Mouse (Mus musculus) lung, adult 18-20 months (tissue): ENCODE results near the gene Dnaja4.
"Not testable (repeated sequence)": the region's sequence is repeated elsewhere in the genome, so short reads cannot be mapped to it uniquely, and the experiment has no call there.

Source experiments
- DNase-seq, 2 experiments: peaks; one replicate each; pipeline ENCODE4 v3.0.0; 2022; ENCODE audit warnings: mixed read lengths in 2 of 2

Gene Dnaja4

DNA sequence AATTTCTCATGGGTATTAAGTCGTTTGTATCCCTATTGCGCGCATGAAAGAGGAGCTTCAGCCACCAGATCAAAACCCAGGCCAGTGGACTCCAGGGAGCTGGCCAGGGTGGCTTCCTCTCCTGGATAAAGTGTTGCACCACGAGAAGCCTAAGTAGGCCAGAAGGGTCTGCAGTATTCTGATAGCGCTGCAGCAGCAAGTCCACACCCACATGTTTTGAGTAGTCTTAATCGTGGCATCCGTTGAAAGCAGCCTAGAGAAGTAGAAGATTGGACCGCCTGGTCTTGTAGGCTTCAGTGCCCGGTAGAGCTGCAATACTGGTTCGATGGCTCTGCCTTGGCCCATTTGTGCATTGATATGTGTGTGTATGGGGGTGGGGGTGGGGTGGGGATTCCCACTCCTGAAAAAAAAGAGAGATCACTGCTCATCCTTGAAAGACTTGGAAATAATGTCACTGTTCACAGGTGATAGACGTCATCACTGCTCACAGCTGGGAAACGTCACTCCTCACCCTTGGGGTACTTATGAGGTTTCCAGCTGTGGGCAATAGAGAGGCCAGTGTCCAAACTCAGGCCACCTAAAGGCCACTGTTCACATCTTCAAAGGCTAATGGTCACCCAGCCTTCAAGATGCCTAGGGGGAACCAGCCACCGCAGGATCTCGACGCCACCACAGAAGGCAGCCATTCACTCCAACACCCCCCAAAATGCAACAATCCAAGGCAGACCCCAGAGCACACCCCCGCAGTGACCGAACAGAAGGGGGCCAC is at the start of gene Dnaja4:
TSS of gene Dnaja4 (plus strand) at position 556 of the 769 bp plus-strand sequence.
- no peak for DNase-seq

DNA sequence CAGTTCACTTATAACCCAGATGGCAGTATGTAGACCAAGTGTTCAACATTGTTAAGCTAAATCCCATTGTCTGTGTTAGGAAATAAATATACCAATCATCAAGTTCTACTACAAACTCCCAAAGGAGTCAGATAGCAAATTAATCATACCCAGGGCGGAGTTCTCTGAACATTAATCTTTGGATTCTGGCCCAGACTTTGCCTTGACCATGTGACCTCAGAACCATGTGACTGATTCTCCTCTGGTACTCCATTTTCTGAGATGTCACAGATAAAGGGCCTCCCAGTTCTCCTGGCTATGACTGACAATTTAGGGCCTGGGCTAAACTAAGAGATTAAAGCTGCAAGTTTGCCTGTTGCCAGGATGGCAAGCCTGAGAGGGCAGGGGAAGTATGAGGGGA is 49.3 kb upstream of the Dnaja4 start:
- no peak for DNase-seq

DNA sequence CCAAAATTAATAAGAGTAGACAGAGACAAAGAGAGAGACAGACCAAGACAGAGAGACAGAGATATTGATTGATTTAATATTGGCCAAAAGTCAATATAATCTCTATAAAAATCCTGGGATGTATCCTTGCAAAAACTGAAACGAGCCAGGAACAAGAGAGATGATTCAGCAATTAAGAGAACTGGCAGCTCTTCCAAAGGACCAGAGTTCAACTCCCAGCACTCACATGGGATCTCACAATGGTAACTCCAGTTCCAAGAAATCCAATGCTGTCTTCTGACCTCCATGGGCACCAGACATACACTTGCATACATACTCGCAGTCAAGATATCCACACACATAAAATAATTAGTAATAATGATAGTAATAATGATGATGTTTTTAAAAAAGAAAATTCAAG is 45.9 kb upstream of the Dnaja4 start:
- no peak for DNase-seq

DNA sequence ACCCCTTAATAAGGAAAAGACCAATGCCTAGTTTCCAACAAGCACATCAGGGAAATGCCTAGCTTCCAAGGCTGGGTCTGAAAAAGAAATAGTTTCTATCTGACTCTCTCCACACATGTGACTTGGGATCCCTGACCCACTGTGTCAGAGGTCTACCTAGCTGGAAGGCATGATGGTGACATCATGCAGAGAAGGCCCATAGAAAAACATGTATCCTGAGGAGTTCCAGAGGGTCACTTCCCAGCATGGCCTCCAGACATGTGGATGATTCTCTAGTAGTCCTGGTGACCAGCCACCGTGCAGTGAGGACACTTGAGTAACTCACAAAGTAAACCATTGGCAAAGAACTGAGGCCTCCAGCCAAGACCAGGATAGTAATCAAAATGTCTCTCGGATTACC is 42.8 kb upstream of the Dnaja4 start:
- DNase-seq: no peak

DNA sequence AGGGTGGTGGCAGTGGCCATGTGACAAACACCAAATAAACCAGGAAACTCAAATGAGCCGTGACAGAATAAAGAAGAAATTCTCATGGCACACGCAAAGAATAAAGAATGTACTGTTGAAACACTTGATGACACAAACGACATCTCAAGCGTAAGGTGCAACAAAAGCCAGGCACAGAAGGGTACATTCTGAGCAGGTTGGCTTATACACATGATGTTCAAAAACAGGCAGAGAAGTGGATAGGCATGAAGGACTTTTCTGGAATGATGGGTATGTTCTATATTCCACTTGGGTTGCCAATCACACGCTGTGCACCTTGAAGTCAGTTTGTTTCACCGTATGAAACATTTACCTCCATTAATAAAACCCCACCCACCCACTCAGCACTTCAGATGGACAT is 42.3 kb upstream of the Dnaja4 start:
- DNase-seq: peak in 1 of 2 experiments; percentile 34

DNA sequence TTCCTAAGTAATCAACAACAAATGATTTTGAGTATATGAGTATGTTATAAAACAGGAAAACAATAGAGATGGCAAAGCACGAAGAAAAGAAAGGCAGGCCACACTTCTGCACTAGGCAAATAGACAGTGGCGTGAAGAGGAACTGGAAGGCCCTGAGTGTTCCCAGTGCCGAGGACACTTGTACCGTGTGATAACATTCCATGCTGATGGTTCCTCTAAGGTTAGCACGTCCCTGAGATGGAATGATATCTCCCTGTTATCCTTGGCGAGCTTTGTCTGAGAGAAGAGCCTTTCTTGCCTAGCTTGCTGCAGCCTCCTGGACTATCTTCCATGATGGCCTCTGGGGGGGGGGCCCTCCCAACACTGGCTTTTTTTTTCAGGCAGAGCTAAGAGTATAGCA is 39.9 kb upstream of the Dnaja4 start:
- no peak for DNase-seq

DNA sequence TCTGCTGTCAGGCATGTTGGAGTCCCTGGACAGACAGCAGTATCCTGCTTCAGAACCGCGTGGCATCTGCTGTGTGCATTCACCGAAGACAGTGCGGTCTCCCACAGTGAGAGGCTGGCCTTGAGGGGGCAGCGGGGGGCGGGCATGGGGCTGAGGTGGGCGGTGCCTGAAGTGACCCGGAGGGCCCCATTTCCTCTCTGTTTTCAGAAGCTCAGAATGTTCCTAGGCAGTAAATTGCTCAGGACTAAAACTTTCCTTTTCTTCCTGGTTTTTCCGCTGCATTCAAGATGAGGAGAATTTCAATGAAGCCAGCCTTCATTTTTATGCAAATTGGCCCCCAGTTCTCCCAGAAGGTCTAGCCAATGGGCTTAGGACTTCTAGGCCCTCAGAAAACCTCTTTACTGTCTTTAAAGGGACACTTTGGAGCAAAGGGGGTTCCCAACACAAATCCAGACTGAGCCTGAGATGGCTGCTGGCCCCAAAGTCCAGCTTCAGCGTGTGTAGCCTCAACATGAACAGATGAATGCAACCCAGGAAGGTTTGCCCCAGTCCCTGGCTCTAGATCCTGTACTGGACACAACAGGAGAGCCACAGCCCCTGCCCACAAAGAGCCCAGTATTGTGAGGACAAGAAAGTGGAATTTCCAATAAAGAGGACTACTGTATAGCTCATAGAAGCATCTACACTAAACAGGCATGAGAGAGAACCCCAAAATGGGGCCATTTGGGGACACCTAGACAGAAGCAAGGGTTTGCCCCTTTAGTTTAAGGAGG is 36.9 kb upstream of the Dnaja4 start, which contains the start of gene Acsbg1:
TSS of gene Acsbg1 (minus strand) at position 266 of the 773 bp plus-strand sequence.
- no peak for DNase-seq

DNA sequence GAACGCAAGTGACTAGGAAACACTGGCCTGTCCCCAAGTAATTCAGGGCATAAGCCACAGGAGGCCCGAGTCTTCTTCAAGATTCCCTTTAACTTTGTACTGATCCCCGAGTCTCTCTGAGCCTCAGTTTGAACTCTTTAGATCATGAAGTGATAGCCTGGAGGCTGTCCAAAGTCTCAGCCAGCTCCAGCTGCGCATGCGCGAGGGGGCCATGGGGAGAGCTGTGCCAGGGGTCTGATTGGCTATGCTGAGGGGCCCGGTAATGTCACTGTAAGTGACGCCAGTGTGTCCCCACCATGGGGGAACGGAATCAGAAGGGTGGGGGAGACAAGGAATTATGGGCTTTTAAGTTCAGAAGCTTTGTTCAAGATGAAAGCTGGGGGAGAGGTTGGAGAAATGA is 34.3 kb upstream of the Dnaja4 start:
- no peak for DNase-seq

DNA sequence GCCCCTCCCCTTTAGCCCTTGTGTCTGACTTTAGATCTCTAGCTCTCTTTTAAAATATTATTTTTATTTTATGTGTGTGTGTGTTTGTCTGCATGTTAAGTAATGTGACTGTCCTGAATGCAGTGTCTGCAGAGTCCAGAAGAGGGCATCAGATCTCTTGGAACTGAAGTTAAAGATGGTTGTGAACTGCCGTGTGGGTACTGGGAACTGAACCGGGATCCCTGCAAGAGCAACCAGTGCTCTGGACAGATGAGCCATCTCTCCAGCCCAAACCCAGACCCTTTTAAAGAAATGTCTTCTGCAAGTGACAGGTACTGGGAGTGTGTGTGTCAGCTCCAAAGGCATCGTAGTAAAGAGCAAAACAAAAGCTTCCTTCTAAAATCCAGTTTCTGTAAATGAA is 32.6 kb upstream of the Dnaja4 start:
- no peak for DNase-seq

DNA sequence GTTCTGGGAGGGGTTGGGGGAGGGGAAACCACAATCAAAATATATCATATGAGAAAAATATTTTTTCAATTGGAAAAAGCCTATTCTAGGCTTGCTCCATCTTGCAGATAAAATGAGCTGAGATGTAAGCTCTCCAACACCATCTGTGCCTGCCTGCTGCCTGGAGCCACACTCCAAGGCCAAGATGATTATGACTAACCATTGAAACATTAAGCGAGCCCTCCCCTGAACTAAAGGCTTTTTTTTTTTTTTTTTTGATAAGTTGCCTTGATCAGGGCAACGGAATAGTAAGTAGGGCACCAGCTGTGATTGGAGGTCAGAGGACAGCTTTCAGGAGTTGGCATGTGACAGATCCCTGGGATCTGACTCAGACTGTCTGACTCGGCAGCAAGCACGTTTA is 30.2 kb upstream of the Dnaja4 start:
- no peak for DNase-seq

DNA sequence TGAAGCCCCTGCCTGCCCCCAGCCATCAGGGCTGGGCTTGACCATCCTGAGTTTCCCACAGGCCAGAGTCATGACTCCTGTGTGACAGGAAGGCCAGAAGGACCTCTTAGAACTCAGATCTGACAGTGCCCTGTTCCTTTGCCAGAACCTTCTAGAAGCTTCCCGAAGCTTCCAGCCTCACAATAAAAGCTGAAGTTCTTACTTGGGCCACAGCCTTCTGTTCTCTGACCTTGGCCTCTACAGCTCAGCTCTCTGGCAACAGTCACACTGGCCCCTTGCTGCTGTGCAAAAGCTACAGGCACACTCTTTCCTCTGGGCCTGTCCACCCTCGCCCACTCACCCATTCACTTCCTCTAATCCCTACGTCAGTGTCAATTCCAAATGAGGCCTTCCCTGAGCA is 26.7 kb upstream of the Dnaja4 start:
- DNase-seq: no peak

DNA sequence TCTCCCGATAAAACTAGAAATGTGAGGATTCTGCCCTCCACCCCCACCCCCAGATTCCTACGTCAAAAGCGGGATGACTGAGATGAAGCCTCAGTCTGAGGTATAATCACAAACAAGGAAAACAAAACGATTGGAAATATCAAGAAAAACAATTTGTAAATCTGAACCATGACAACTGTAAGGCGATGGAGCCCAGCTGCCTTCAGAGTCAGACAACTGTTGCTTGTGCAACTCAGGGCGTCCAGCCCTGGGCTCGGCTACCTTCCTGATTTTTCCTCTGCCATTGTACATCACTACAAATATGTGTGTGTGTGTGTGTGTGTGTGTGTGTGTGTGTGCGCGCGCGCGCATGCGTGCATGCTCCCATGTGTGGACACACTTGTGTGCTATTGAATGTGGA is 24.8 kb upstream of the Dnaja4 start:
- peak; percentile 17 to 40 for DNase-seq

DNA sequence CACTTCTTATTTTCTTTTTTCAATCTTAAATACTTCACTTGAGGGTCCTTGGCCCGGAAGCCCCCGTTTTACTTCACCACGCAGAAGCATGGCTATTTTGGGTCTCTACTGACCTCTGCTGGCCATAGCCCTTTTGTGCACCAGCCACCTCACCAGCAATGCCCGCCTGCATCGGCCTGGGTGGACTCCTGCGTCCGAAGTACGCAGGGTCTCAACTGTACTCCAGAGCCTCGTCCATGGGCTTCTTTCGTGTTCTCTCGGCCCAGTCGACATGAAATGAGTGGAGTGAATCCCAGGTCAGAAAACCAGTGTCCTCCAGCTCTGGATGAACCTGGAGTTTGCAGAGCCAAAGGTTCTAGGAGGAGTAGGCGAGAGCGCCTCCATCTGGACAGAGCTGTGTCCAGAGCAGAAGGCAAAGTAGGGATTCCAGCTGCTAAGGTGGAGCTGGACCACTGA is 22.1 kb upstream of the Dnaja4 start:
- peak; percentile 61 to 67 for DNase-seq

DNA sequence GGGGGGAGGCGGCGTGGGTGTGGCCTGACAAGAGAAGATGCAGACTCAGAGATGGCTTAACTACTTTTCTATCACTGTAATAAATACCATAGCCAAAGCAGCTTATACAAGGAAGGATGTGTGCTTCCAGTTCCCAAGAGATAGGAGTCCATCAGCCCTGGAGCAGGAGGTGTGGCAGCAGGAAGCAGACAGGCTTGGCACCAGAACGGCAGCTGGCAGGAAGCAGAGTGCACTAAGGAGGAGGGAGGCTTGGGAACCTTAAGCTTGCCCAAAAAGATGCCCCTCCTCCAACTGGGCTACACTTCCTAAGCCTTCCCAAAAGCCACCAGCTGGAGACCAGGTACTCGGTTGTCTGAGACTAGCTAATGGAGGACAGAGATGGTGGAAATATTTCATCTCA is 15.8 kb upstream of the Dnaja4 start:
- no peak for DNase-seq

DNA sequence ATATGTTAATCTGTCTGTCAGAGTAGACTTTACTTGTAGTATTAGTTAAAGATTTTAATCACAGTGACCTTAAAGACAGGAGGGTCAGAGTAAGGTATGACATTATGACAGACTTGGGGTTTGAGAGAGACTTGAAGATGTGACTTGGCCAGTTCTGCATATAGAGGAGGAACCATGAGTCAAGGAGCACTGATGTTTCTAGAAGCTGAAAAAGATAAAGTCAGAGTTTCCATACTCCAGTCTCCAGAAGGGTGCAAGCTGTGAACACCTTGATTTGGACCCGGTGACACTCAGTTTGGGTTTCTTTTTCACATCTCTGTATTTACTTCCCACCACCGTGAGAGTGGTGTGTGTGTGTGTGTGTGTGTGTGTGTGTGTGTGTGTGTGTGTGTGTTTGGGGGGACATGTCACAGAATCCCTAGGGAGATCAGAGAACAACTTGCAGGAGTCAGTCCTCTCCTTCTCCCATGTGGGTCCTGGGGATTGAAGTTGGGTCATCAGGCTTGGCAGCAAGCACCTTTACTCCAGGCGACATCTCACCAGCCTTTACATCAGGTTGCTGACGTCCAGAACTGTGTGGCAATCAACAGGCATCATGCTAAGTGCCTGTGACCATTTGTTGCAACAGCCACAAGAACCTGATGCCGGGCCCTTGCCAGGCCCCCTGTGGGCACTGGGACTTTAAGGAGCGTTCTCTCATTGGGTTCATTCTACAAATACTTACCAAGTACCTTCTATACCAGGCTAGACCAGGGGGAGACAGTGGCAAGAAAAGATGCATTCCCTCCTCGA is 14.7 kb upstream of the Dnaja4 start:
- DNase-seq: no peak

DNA sequence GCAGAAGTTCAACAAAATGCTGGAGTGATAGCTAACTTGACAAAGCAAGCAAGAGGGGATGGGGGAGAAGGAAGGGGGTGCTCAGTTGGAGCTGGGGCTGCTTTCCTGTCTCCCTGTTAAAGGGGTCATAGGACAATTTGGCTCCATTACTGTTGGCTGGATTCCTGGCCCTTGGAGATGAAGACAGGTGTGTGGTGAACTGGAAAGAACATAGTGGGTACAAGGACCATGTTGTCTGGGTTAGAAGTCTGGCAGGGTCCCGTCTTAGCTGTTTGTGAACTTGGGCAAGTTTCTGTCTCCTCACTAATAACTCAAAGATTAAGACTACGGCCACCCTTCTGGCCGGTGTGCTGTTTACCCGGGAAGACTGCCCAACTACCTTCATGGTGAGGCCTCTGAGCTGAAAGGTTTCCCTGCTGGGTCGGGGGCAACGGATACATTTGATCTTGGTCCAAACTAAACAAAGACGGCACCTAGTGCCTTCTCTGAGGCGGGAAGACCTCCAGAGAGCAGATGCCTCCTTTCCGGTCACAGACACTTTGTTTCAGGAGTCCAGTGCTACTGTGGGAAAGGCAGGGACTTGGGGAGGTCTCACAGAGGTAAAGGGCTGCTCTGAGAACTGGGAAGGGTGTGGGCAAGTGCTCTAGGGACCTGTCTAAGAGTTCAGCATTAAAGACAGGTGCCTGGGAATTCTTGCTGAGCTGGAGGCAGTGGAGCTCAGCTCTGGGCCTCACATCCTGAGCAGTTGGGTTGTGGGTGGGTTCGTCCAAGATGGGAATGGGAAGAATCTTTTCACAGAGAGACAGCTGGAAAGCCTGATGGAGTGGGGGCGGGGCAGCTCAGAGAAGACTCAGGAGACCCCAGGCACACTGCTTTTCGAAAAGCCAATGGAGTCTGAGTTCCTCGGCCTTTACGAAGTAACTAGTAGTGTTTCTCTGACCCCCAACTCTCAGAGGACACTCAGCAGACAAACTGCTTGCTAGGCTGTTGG is 11.1 kb upstream of the Dnaja4 start:
- DNase-seq: no peak

DNA sequence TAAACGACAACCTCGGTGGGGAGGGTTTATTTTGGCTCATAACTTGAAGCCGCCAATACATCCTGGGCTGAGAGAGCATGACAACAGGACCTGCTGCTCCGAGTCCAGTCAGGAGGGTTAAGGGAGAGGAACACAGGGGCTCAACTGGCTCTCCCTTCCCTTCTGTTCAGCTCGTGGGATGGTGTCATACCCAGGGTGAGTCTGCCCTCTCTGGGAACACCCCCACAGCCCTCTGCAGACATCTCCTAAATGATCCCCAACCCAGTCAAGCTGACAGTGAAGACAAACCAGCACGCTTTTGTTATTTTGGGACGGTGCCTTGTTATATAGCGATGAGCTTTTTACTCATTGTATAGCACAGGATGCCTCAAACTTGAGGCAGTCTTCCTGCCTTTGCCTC is 9.2 kb upstream of the Dnaja4 start:
- DNase-seq: no peak

DNA sequence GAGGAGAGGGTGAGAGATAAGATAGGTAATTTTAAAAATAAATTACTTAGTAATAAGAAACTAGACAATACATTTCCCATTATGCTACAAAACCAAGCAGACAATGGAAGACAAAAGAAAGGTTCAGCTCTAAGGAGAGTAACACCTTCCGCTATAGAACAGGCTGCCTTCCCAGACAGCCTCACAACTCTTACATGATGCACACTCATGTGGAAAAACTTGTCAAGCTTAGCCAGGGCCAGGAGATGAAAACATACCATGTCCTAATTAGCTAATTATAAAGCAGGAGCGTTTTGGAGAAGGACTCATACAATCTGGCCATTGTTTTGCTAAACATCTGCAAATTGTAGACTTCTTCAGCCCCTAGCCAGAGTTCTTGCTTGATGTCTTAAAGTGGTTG is 8.0 kb upstream of the Dnaja4 start:
- not testable (repeated sequence) for DNase-seq

DNA sequence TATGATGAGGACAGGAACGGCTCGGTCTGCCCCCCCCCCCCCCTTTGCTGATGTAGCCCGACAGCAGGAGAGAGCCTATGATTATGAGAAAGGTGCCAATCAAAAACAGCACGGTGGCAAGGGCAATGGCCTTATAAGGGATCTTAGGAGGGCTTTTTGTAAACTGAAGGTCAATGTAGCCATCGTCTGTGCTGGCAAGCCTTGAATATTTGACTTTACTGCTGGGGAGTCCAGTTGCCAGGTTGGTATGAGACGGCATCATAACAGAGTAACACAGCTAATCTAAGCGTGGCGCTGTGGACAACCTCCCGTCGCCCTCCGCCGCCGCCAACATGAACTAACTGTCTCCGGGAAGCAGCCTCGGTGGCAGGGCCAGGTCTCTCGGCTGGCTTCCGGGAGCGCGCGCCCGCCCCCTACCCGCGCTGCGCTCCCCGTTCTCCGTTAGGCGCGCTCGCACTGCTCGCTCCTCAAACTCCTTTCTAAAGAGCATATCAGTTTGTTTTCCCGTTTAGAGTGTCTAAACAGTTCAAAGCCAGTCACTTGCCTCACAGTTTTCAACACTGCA is 7.3 kb upstream of the Dnaja4 start:
- peak; percentile 19 to 20 for DNase-seq

DNA sequence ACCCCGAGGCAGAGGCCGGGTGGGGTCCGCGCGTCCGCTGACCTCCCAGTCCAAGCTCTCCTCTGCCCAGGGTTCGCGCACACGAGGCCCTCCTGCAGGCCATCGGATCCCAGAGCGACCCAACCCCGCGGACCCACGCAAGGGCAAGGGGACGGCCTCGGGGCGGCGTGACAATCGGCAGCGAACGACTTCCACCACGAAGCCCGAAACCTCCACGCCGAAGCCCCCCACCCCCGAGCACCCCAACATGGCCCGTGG is 343 bp downstream of the Dnaja4 start:
- DNase-seq: no peak

DNA sequence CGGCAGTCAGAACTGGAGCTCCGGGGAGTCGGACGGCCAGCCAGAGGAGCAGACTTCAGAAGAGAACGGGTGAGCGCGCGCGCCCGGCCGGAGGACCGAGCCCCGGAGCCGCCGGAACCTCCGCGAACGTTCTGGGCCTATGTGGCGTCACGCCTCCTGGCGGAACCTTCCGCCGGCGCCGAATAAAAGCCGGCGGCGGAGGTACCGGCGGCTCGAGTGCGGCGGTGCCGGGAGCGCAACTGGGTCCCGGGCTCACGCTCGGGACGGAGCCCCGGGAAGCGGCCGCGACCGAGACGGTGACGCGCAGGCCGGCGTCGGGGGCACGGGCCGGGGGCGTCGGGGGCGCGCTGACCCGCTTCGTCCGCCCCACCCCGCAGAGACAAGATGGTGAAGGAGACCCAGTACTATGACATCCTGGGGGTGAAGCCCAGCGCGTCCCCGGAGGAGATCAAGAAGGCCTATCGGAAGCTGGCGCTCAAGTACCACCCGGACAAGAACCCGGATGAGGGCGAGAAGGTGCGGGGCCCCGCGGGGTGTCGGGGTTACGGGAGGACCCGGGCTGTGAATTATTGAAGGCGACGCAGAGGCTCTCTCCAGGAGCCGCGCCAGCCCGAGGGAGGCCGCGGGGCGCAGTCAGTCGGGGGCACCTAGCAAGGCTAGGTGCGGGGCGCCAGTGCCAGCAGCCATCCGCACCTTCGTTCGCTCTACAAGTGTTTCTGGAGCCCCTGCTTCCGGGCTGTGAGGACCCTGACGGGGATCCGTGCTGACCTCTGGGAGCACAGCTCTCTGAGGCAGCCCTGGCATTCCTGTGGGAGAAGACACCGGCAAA is 886 bp downstream of the Dnaja4 start:
- peak; percentile 79 to 86 for DNase-seq
